13 mouse cellular contexts compared by ENCODE assay signal in the genomic region with DNA sequence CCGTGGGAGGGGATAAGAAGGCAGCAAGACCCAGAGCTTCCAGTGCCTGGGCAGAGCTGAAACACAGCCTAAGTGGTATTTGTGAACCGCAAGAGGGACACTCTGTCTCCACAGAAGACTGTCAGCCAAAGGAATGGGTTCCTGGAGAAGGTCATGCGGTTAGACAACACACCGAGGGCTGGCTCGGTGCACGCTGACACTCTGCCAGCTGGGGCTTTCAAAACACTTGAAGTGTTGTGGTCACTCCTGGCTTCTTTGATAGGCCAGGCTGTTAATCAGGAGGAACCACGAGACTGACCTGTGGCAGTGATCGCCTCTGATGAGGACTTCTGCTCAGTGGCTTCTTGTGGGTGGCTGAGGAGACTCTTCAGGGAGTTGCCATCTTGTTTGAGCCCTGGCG. TPM values are rescaled to one million over a fixed set of nuclear protein-coding genes. Genes with fewer than 3 reads are reported as not detected.
A peak's percentile ranks its signal among the peaks of the same experiment; 100 is the strongest.
DNase-seq lines count a peak whose midpoint lies in the region; ATAC-seq lines count a peak whose summit lies in the region.
"Had no signal": no experiment of that assay in that cellular context is flagged by ENCODE, and none has a peak within 500 bp of the region (broad histone marks: within the 10 kb centered on the region; RNA-seq: fewer than 3 reads in every experiment).

No protein-coding gene starts in this region.

- H3K27ac ChIP-seq in heart, embryonic 11.5 days (ENCODE audit: low read depth, low read length): no peak overlapping the region
- no peak overlapping the region for H3K27ac ChIP-seq in heart, embryonic 16.5 days (ENCODE audit: low read length)

- H3K9ac ChIP-seq in heart, embryonic 11.5 days (ENCODE audit: low read depth, low read length): no peak overlapping the region
- H3K9ac ChIP-seq in heart, embryonic 16.5 days (ENCODE audit: low read length): no peak overlapping the region
- H3K9ac ChIP-seq: lung, embryonic 14.5 days had no signal

- WGBS in heart, embryonic 11.5 days (ENCODE audit: insufficient replicate concordance): 42% methylated on average over 9 of the region's 9 CpGs
- WGBS in heart, embryonic 16.5 days: 34% methylated on average over 9 of the region's 9 CpGs

- H3K4me1 ChIP-seq in heart, embryonic 11.5 days (ENCODE audit: control insufficient read depth, insufficient read depth, low read length): peaks cover 4% of the 10 kb centered on the region; the same call in 1 of the 2 replicates
- H3K4me1 ChIP-seq in heart, embryonic 16.5 days (ENCODE audit: control insufficient read depth, insufficient read depth, low read length): peaks cover 5% of the 10 kb centered on the region

- H3K36me3 ChIP-seq in heart, embryonic 11.5 days (ENCODE audit: control insufficient read depth, insufficient read depth, low read length): no peaks in the 10 kb centered on the region
- no peaks in the 10 kb centered on the region for H3K36me3 ChIP-seq in heart, embryonic 16.5 days (ENCODE audit: control insufficient read depth, insufficient read depth)

- peaks cover 5% of the 10 kb centered on the region for H3K27me3 ChIP-seq in heart, embryonic 11.5 days (ENCODE audit: control insufficient read depth, insufficient read depth, low read length)
- peaks cover 4% of the 10 kb centered on the region; the same call in 1 of the 2 replicates for H3K27me3 ChIP-seq in heart, embryonic 16.5 days (ENCODE audit: control insufficient read depth, insufficient read depth, low read length)

- H3K9me3 ChIP-seq in heart, embryonic 11.5 days (replicated peaks; ENCODE audit: control insufficient read depth, low read length): no peaks in the 10 kb centered on the region
- H3K9me3 ChIP-seq in heart, embryonic 16.5 days (replicated peaks; ENCODE audit: control insufficient read depth, low read length): no peaks in the 10 kb centered on the region

- DNase-seq in heart, adult 18-20 months: peak; percentile 58 to 64
- peak; percentile 72 for DNase-seq in adrenal gland, postnatal 10 days
- no peak for DNase-seq in urinary bladder, postnatal 10 days (ENCODE audit: low spot score)
- DNase-seq in layer of hippocampus, postnatal 25 days (ENCODE audit: extremely low spot score in 1 of 2, low spot score in 1 of 2): no peak
- no peak for DNase-seq in layer of hippocampus, postnatal 10 days (ENCODE audit: low spot score in 2 of 2)
- DNase-seq: cerebellum, postnatal 36 days; lung, embryonic 14.5 days; right cerebral cortex, postnatal 25 days; thymus, postnatal 14 days had no signal

- H3K4me3 ChIP-seq in heart, embryonic 11.5 days (ENCODE audit: low read depth, low read length): no peak overlapping the region
- H3K4me3 ChIP-seq in heart, embryonic 16.5 days (ENCODE audit: low read length): no peak overlapping the region

- no peak overlapping the region for H3K4me2 ChIP-seq in heart, embryonic 11.5 days
- 0 out of 2 replicates have a peak overlapping the region, but pooled peaks have one; percentile 11 for H3K4me2 ChIP-seq in heart, embryonic 16.5 days (ENCODE audit: low read depth, low read length)
- H3K4me2 ChIP-seq: lung, embryonic 14.5 days had no signal

- no peak for ATAC-seq in heart, embryonic 11.5 days (replicated peaks; ENCODE audit: insufficient number of reproducible peaks, low FRiP score, low TSS enrichment)
- 0 out of 2 replicates have a peak, but pooled peaks have one; percentile 16 for ATAC-seq in heart, embryonic 16.5 days (replicated peaks; ENCODE audit: extremely low read depth, insufficient read depth, low FRiP score)
- peak; percentile 53 for ATAC-seq in megakaryocyte-erythroid progenitor cell, adult 5-6 weeks (replicated peaks; ENCODE audit: low FRiP score, low TSS enrichment, poor library complexity, severe bottlenecking)
- ATAC-seq: forebrain, embryonic 16.5 days had no signal

RNA-seq across cellular contexts. Expression of a gene that starts 30.5 kb away (rescaled TPM):
- total RNA-seq in heart, adult 18-20 months (2021): 10 to 100 TPM; 40.3 to 41.1 TPM
- 40.1 and 45.1 TPM in 2 replicates for polyA plus RNA-seq in heart, embryonic 11.5 days (2014; fragmentation: Nextera tagmentation; extraction: Ambion mirVana)
- 10 to 100 TPM; 66.8 to 71.2 TPM for total RNA-seq in adrenal gland, postnatal 10 days (2021)
- polyA plus RNA-seq in heart, embryonic 16.5 days (2015; fragmentation: Nextera tagmentation; extraction: Ambion mirVana): 32.7 and 36.8 TPM in 2 replicates
- 169 and 191 TPM in 2 replicates for total RNA-seq in megakaryocyte-erythroid progenitor cell, adult 5-6 weeks (2014; fragmentation: Nextera tagmentation)
- 249 and 329 TPM in 2 replicates for total RNA-seq in megakaryocyte-erythroid progenitor cell, adult 5-6 weeks (2017)
- total RNA-seq in layer of hippocampus, postnatal 25 days (2021): 10 to 100 TPM; 59.0 to 64.0 TPM
- total RNA-seq in layer of hippocampus, postnatal 10 days (2021): 10 to 100 TPM; 68.9 to 71.1 TPM

Comparison
In these comparisons a context has a peak if more than half of its experiments do, and no peak if none do; other contexts are left out.
1. DNase-seq: peak in heart, adult 18-20 months (2 of 2) and adrenal gland, postnatal 10 days (single experiment); none in urinary bladder, postnatal 10 days (single experiment), layer of hippocampus, postnatal 25 days (0 of 2) and layer of hippocampus, postnatal 10 days (0 of 2).